Mouse (Mus musculus): ENCODE data around the gene Capns1. TPM values are rescaled to one million over a fixed set of nuclear protein-coding genes. Genes with fewer than 3 reads are reported as not detected.
A peak's percentile ranks its signal among the peaks of the same experiment; 100 is the strongest.
"Not testable (repeated sequence)": the region's sequence is repeated elsewhere in the genome, so short reads cannot be mapped to it uniquely, and the experiment has no call there.

Gene Capns1
- 94.5 and 96.8 TPM in 2 replicates for polyA plus RNA-seq (2015; fragmentation: Nextera tagmentation; extraction: Ambion mirVana)

- 7% methylated on average over 8 of the region's 8 CpGs for WGBS
- Histone ChIP-seq H3K4me2 (replicated peaks; ENCODE audit: low read depth) (peak within 1 kb of the TSS; percentile 42), H3K4me3 (ENCODE audit: low read depth, low read length) (no peak within 1 kb of the TSS), H3K9ac (ENCODE audit: low read length) (no peak within 1 kb of the TSS), H3K27me3 (ENCODE audit: control insufficient read depth, insufficient read depth, low read length) (no peaks in the 10 kb centered on the region), H3K27ac (replicated peaks) (peak within 1 kb of the TSS; percentile 41; the same call in 1 of the 2 replicates), H3K36me3 (ENCODE audit: control insufficient read depth, insufficient read depth, low read length) (no peaks in the 10 kb centered on the region), H3K4me1 (replicated peaks; ENCODE audit: control insufficient read depth, insufficient read depth) (no peaks in the 10 kb centered on the region), H3K9me3 (ENCODE audit: control insufficient read depth, low read length) (no peaks in the 10 kb centered on the region)
- DNase-seq (ENCODE audit: low spot score) (peak; percentile 74), ATAC-seq (ENCODE audit: low FRiP score, low TSS enrichment) (peak; percentile 40; the same call in 1 of the 2 replicates)
- TF ChIP-seq CTCF (IDR thresholded peaks at IDR 0.05; ENCODE audit: low read depth) (peak; percentile 95), EP300 (optimal IDR thresholded peaks at IDR 0.05) (no peak)
These were observed at the start of gene Capns1 for GRCm38 (mm10) chr7:30198481-30198971. Capns1 (minus strand) TSS chr7:30198811.

GRCm38 (mm10) chr7:30237374-30237773 is 38.8 kb upstream of the Capns1 start:
- WGBS: 80% methylated on average over 3 of the region's 3 CpGs
- not testable (repeated sequence) for H3K9ac ChIP-seq (ENCODE audit: low read length); ATAC-seq (ENCODE audit: low FRiP score, low TSS enrichment); DNase-seq (ENCODE audit: low spot score); H3K27me3 ChIP-seq (ENCODE audit: control insufficient read depth, insufficient read depth, low read length); H3K4me1 ChIP-seq (replicated peaks; ENCODE audit: control insufficient read depth, insufficient read depth); H3K4me3 ChIP-seq (ENCODE audit: low read depth, low read length); H3K9me3 ChIP-seq (ENCODE audit: control insufficient read depth, low read length); H3K27ac ChIP-seq (replicated peaks); H3K36me3 ChIP-seq (ENCODE audit: control insufficient read depth, insufficient read depth, low read length); H3K4me2 ChIP-seq (replicated peaks; ENCODE audit: low read depth)

- DNase-seq (ENCODE audit: low spot score) (no peak), ATAC-seq (ENCODE audit: low FRiP score, low TSS enrichment) (no peak)
- Histone ChIP-seq H3K4me1 (replicated peaks; ENCODE audit: control insufficient read depth, insufficient read depth) (no peaks in the 10 kb centered on the region; the same call in 1 of the 2 replicates), H3K9me3 (ENCODE audit: control insufficient read depth, low read length) (no peaks in the 10 kb centered on the region), H3K9ac (ENCODE audit: low read length) (no peak within 1 kb of the TSS), H3K4me3 (ENCODE audit: low read depth, low read length) (no peak within 1 kb of the TSS), H3K4me2 (replicated peaks; ENCODE audit: low read depth) (no peak within 1 kb of the TSS), H3K36me3 (ENCODE audit: control insufficient read depth, insufficient read depth, low read length) (no peaks in the 10 kb centered on the region), H3K27me3 (ENCODE audit: control insufficient read depth, insufficient read depth, low read length) (no peaks in the 10 kb centered on the region), H3K27ac (replicated peaks) (no peak within 1 kb of the TSS)
- no peak for TF ChIP-seq CTCF (IDR thresholded peaks at IDR 0.05; ENCODE audit: low read depth)
- TF ChIP-seq EP300 (optimal IDR thresholded peaks at IDR 0.05): no peak
- WGBS: 75% methylated on average over 4 of the region's 4 CpGs
These were observed 37.0 kb upstream of the Capns1 start, which contains the start of gene Ovol3 for GRCm38 (mm10) chr7:30235625-30236024. Ovol3 (minus strand) TSS chr7:30235725.

GRCm38 (mm10) chr7:30235091-30235490 is 36.5 kb upstream of the Capns1 start:
- H3K27ac ChIP-seq (replicated peaks): no peak overlapping the region
- no peak overlapping the region for H3K9ac ChIP-seq (ENCODE audit: low read length)
- no peaks in the 10 kb centered on the region; the same call in 1 of the 2 replicates for H3K4me1 ChIP-seq (replicated peaks; ENCODE audit: control insufficient read depth, insufficient read depth)
- WGBS: 88% methylated on average over 8 of the region's 8 CpGs
- H3K36me3 ChIP-seq (ENCODE audit: control insufficient read depth, insufficient read depth, low read length): no peaks in the 10 kb centered on the region
- no peak for ATAC-seq (ENCODE audit: low FRiP score, low TSS enrichment)
- no peak for TF ChIP-seq EP300 (optimal IDR thresholded peaks at IDR 0.05)
- TF ChIP-seq CTCF (IDR thresholded peaks at IDR 0.05; ENCODE audit: low read depth): no peak
- no peaks in the 10 kb centered on the region for H3K27me3 ChIP-seq (ENCODE audit: control insufficient read depth, insufficient read depth, low read length)
- H3K4me3 ChIP-seq (ENCODE audit: low read depth, low read length): no peak overlapping the region
- no peak for DNase-seq (ENCODE audit: low spot score)
- H3K4me2 ChIP-seq (replicated peaks; ENCODE audit: low read depth): no peak overlapping the region
- no peaks in the 10 kb centered on the region for H3K9me3 ChIP-seq (ENCODE audit: control insufficient read depth, low read length)

- ATAC-seq (ENCODE audit: low FRiP score, low TSS enrichment) (no peak), DNase-seq (ENCODE audit: low spot score) (no peak)
- TF ChIP-seq EP300 (optimal IDR thresholded peaks at IDR 0.05) (no peak), CTCF (IDR thresholded peaks at IDR 0.05; ENCODE audit: low read depth) (no peak)
- H3K9me3 ChIP-seq (ENCODE audit: control insufficient read depth, low read length): no peaks in the 10 kb centered on the region
- WGBS: 90% methylated on average over 15 of the region's 15 CpGs
- H3K27me3 ChIP-seq (ENCODE audit: control insufficient read depth, insufficient read depth, low read length): no peaks in the 10 kb centered on the region
- H3K36me3 ChIP-seq (ENCODE audit: control insufficient read depth, insufficient read depth, low read length): 0 out of 2 replicates have a peak, but pooled peaks cover 3% of the 10 kb centered on the region
- no peak overlapping the region for H3K4me2 ChIP-seq (replicated peaks; ENCODE audit: low read depth)
- H3K27ac ChIP-seq (replicated peaks): no peak overlapping the region
- H3K9ac ChIP-seq (ENCODE audit: low read length): no peak overlapping the region
- H3K4me3 ChIP-seq (ENCODE audit: low read depth, low read length): no peak overlapping the region
- no peaks in the 10 kb centered on the region; the same call in 1 of the 2 replicates for H3K4me1 ChIP-seq (replicated peaks; ENCODE audit: control insufficient read depth, insufficient read depth)
These were observed 35.8 kb upstream of the Capns1 start for GRCm38 (mm10) chr7:30234276-30234858.

- ATAC-seq (ENCODE audit: low FRiP score, low TSS enrichment) (no peak), DNase-seq (ENCODE audit: low spot score) (no peak)
- TF ChIP-seq EP300 (optimal IDR thresholded peaks at IDR 0.05): no peak
- TF ChIP-seq CTCF (IDR thresholded peaks at IDR 0.05; ENCODE audit: low read depth): no peak
- H3K27ac ChIP-seq (replicated peaks): no peak overlapping the region
- 85% methylated on average over 20 of the region's 20 CpGs for WGBS
- 0 out of 2 replicates have a peak, but pooled peaks cover 3% of the 10 kb centered on the region for H3K36me3 ChIP-seq (ENCODE audit: control insufficient read depth, insufficient read depth, low read length)
- H3K4me2 ChIP-seq (replicated peaks; ENCODE audit: low read depth): no peak overlapping the region; the same call in 1 of the 2 replicates
- H3K27me3 ChIP-seq (ENCODE audit: control insufficient read depth, insufficient read depth, low read length): no peaks in the 10 kb centered on the region
- no peak overlapping the region for H3K9ac ChIP-seq (ENCODE audit: low read length)
- no peaks in the 10 kb centered on the region; the same call in 1 of the 2 replicates for H3K4me1 ChIP-seq (replicated peaks; ENCODE audit: control insufficient read depth, insufficient read depth)
- H3K9me3 ChIP-seq (ENCODE audit: control insufficient read depth, low read length): no peaks in the 10 kb centered on the region
- H3K4me3 ChIP-seq (ENCODE audit: low read depth, low read length): no peak overlapping the region
These were observed 34.8 kb upstream of the Capns1 start for GRCm38 (mm10) chr7:30233387-30233786.

All from stomach, postnatal 0 days (tissue).